Comparison of ENCODE assay signal across 29 mouse cellular contexts in genomic region chr11:108297956-108298355, GRCm38 (mm10). TPM values are rescaled to one million over a fixed set of nuclear protein-coding genes. Genes with fewer than 3 reads are reported as not detected.
"Had no signal": no experiment of that assay in that cellular context is flagged by ENCODE, and none has a peak within 500 bp of the region (broad histone marks: within the 10 kb centered on the region; RNA-seq: fewer than 3 reads in every experiment).

No protein-coding gene starts in this region.

- H3K4me2 ChIP-seq: limb, embryonic 12.5 days; limb, embryonic 15.5 days; liver, embryonic 11.5 days; lung, embryonic 14.5 days; midbrain, embryonic 15.5 days; neural tube, embryonic 13.5 days; stomach, embryonic 15.5 days had no signal

- H3K27me3 ChIP-seq: limb, embryonic 12.5 days; limb, embryonic 15.5 days; midbrain, embryonic 15.5 days; neural tube, embryonic 13.5 days; stomach, embryonic 15.5 days had no signal

- H3K4me3 ChIP-seq: layer of hippocampus, adult 2 months; left cerebral cortex, adult 2 months; limb, embryonic 12.5 days; limb, embryonic 15.5 days; midbrain, embryonic 15.5 days; myocyte; neural tube, embryonic 13.5 days; stomach, embryonic 15.5 days had no signal

- H3K36me3 ChIP-seq: limb, embryonic 12.5 days; limb, embryonic 15.5 days; midbrain, embryonic 15.5 days; neural tube, embryonic 13.5 days; stomach, embryonic 15.5 days had no signal

- H3K27ac ChIP-seq: kidney, postnatal 0 days; layer of hippocampus, adult 2 months; left cerebral cortex, adult 2 months; limb, embryonic 12.5 days; limb, embryonic 15.5 days; liver, embryonic 14.5 days; macrophage; neural tube, embryonic 13.5 days; stomach, embryonic 15.5 days had no signal

- H3K9ac ChIP-seq: limb, embryonic 12.5 days; limb, embryonic 15.5 days; liver, embryonic 14.5 days; liver, postnatal 0 days; lung, embryonic 14.5 days; midbrain, embryonic 15.5 days; neural tube, embryonic 13.5 days; stomach, embryonic 15.5 days had no signal

- ATAC-seq: intestine, postnatal 0 days; liver, postnatal 0 days; lung, postnatal 0 days; midbrain, embryonic 15.5 days had no signal

- DNase-seq: kidney, adult 2 months; kidney, postnatal 25 days; layer of hippocampus, adult 9-11 months; layer of hippocampus, postnatal 36 days; left cerebral cortex, postnatal 4 days; liver, postnatal 0 days; lung, embryonic 14.5 days; right cerebral cortex, postnatal 14 days; right cerebral cortex, postnatal 4 days; thymus, postnatal 25 days had no signal

- H3K9me3 ChIP-seq: limb, embryonic 12.5 days; limb, embryonic 15.5 days; midbrain, embryonic 15.5 days; neural tube, embryonic 13.5 days; stomach, embryonic 15.5 days had no signal

RNA-seq across cellular contexts. Expression of gene Apoh, which starts 45.2 kb away (rescaled TPM):
- total RNA-seq: left cerebral cortex, postnatal 4 days; megakaryocyte, adult 5-6 weeks; monocyte, adult 5-6 weeks; neutrophil, adult 5-6 weeks had no signal
- polyA plus RNA-seq: intestine, embryonic 14.5 days; kidney, adult 2 months; kidney, embryonic 14.5 days; limb, embryonic 12.5 days; macrophage had no signal
